Mouse (Mus musculus): Measurements from ENCODE around the gene Gbp6. TPM values are rescaled to one million over a fixed set of nuclear protein-coding genes. Genes with fewer than 3 reads are reported as not detected.
"Not testable (repeated sequence)": the region's sequence is repeated elsewhere in the genome, so short reads cannot be mapped to it uniquely, and the experiment has no call there.

Gbp6 gene
- polyA plus RNA-seq, 1 experiment from 2014 or later: 0.24 TPM

DNA sequence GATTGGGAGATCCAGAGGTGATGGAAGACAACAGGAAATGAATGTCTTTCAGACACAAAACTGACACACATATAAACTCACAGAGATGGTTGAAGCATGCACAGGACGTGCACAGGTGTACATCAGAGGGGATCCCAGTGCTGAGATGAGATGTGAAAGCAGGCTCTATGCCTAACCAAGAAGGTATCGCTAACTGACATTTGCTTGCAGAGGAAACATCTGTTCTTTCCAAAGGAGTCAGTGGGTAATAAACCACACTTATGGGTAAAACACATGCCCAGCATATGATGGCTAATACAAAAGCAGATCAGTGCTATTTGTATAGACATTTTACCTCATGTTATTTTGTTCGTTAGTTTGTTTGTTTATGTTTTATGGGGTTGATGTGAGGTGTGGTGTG lies 32.8 kb downstream of the Gbp6 start:
- H3K27ac ChIP-seq (replicated peaks); H3K27me3 ChIP-seq (replicated peaks; ENCODE audit: low read depth, poor library complexity, severe bottlenecking); H3K9me3 ChIP-seq; H3K4me3 ChIP-seq; H3K4me1 ChIP-seq; DNase-seq (ENCODE audit: low spot score); H3K36me3 ChIP-seq (replicated peaks): not testable (repeated sequence)
- 100% methylated on average over 1 of the region's 3 CpGs for WGBS

DNA sequence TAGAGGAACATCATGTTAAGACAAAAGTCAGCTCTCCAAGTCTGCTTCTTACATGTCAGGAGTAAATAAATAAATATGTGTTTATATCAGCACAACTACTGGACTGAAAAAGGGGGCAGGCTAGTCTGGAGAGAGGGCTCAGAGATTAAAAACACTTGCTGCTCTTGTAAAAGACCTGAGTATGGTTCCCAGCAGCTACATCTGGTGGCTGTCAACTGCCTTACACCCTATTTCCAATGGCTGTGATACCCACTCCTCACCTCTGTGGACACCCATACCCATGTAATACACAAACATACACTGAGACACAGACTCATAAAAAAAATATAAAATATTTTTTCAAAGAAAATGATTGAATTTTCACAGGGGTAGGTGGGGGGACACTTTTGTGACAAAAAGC lies 41.0 kb downstream of the Gbp6 start:
- Histone ChIP-seq H3K27ac (replicated peaks) (no peak overlapping the region), H3K4me3 (no peak overlapping the region), H3K27me3 (replicated peaks; ENCODE audit: low read depth, poor library complexity, severe bottlenecking) (no peaks in the 10 kb centered on the region), H3K9me3 (no peaks in the 10 kb centered on the region), H3K36me3 (replicated peaks) (no peaks in the 10 kb centered on the region), H3K4me1 (no peaks in the 10 kb centered on the region)
- DNase-seq (ENCODE audit: low spot score): no peak

DNA sequence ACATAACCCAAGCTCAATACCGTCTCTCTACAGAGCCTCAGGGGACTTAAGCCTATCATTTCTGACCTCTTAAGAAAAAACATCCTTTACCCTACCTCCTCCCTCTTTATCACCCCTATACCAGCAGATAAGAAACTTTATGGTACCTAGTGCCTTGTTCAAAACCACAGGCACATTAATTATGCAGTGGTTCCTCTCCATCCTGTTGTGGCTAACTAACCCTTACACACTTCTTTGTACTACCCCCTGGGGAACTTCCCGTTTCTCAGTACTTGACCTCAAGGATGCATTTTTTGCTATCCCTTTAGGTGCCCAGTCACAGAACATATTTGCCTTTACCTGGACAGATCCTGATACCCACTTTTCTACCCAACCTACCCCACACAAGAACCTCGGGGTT lies 48.8 kb downstream of the Gbp6 start:
- not testable (repeated sequence) for H3K9me3 ChIP-seq; H3K4me3 ChIP-seq; H3K36me3 ChIP-seq (replicated peaks); H3K27me3 ChIP-seq (replicated peaks; ENCODE audit: low read depth, poor library complexity, severe bottlenecking); DNase-seq (ENCODE audit: low spot score); H3K4me1 ChIP-seq; H3K27ac ChIP-seq (replicated peaks)
- WGBS: 81% methylated on average over 3 of the region's 3 CpGs

- H3K9me3 ChIP-seq; H3K36me3 ChIP-seq (replicated peaks); H3K4me1 ChIP-seq; H3K27ac ChIP-seq (replicated peaks); DNase-seq (ENCODE audit: low spot score); H3K27me3 ChIP-seq (replicated peaks; ENCODE audit: low read depth, poor library complexity, severe bottlenecking); H3K4me3 ChIP-seq: not testable (repeated sequence)
- 83% methylated on average over 5 of the region's 5 CpGs for WGBS
Measured at GRCm38 (mm10) chr5:105240982-105241381, 52.5 kb downstream of the Gbp6 start.

DNA sequence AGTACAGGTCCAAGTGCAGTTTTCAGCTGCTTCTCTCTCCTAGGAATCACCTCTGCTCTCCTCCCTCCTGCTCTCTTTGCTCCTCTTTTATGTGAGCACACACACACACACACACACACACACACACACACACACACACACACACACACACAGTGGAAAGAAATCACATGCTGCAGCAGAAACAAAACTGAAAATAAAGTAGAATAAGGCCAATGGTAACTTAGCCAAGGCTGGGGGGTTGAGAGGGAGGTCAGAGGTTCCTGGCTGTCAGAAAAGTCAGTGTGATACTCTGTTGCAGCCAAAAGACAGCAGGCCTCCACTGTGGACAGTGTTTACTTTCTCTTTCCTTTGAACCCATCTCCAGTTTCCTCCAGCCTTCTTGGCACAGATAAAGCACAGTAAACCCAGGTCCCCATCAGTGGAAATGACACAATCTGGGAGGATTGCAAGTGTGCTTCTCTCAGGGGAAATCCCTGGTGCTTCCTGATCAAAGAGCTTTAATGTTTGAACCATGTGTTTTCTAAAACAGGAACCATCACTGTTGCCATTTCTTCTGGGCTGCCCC lies 53.9 kb downstream of the Gbp6 start, which contains the start of gene Gbp10:
Gene Gbp10 (minus strand): TSS at position 51 of the 565 bp plus-strand sequence.
- not testable (repeated sequence) for H3K27me3 ChIP-seq (replicated peaks; ENCODE audit: low read depth, poor library complexity, severe bottlenecking); H3K4me1 ChIP-seq; H3K36me3 ChIP-seq (replicated peaks); H3K27ac ChIP-seq (replicated peaks); DNase-seq (ENCODE audit: low spot score); H3K4me3 ChIP-seq; H3K9me3 ChIP-seq

DNA sequence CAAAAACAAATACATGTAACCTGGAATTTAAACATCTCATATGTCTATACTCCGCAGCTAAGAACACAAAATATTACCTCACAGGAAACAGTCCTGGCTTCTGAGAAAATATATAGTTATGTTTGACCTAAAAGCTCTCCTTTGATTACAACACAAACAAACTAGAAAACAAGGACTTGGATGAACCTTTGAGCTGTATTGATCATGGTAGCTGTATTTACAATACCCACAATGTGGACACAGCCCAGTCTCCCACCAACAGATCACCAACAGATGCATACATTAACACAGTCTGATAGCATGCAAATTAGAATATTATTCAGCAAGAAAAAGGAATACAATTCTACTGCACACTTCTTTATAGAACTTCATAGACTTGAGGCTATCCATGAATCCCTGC lies 55.1 kb downstream of the Gbp6 start:
- H3K4me1 ChIP-seq; H3K36me3 ChIP-seq (replicated peaks); H3K27me3 ChIP-seq (replicated peaks; ENCODE audit: low read depth, poor library complexity, severe bottlenecking); H3K27ac ChIP-seq (replicated peaks); H3K9me3 ChIP-seq; H3K4me3 ChIP-seq; DNase-seq (ENCODE audit: low spot score): not testable (repeated sequence)
- WGBS: 81% methylated on average over 1 of the region's 1 CpGs

DNA sequence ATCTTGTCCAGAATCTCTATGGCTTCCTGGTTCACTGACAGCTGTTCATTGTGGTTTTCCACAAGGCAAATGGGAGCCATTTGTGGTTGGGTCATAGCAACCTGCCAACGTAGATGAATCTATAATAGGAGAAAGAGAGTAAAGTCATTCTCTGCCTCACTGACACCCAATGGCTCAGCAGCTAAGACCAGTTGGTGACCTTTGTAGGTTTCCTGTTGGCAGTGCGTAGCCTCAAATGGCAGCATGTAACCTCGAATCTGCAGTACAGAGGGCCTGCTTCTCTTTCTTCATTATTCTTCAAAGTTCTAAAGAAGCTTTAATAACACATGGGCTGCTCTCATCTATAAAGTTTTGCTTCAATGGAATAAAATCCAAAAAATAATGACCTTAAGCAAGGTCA lies 57.5 kb downstream of the Gbp6 start:
- not testable (repeated sequence) for H3K4me1 ChIP-seq; H3K4me3 ChIP-seq; H3K9me3 ChIP-seq; DNase-seq (ENCODE audit: low spot score); H3K36me3 ChIP-seq (replicated peaks); H3K27me3 ChIP-seq (replicated peaks; ENCODE audit: low read depth, poor library complexity, severe bottlenecking); H3K27ac ChIP-seq (replicated peaks)
- WGBS: 83% methylated on average over 3 of the region's 3 CpGs

Other genes with a start within 250 kb of the Gbp6 start
- gene Gbp9, start 154.2 kb downstream of the Gbp6 start, polyA plus RNA-seq (2016; fragmentation: Nextera tagmentation; extraction: Ambion mirVana): 0.77 and 0.85 TPM in 2 replicates
- 0.29 and 0.70 TPM in 2 replicates for gene Gbp8, start 154.2 kb downstream of the Gbp6 start, polyA plus RNA-seq (2016; fragmentation: Nextera tagmentation; extraction: Ambion mirVana)
- gene Gbp4, start 154.1 kb downstream of the Gbp6 start, polyA plus RNA-seq (2016; fragmentation: Nextera tagmentation; extraction: Ambion mirVana): 0.21 and 0.40 TPM in 2 replicates
- gene Gbp10, start 54.2 kb downstream of the Gbp6 start, polyA plus RNA-seq (2016; fragmentation: Nextera tagmentation; extraction: Ambion mirVana): 0.10 and 0.30 TPM in 2 replicates
- not detected in 2 replicates for gene Gm43302, start within 50 bp of the Gbp6 start, polyA plus RNA-seq (2016; fragmentation: Nextera tagmentation; extraction: Ambion mirVana)
- gene Lrrc8b, start 122.1 kb upstream of the Gbp6 start, polyA plus RNA-seq (2016; fragmentation: Nextera tagmentation; extraction: Ambion mirVana): 6.1 and 6.4 TPM in 2 replicates
- 10.8 and 12.6 TPM in 2 replicates for gene Lrrc8c, start 225.7 kb upstream of the Gbp6 start, polyA plus RNA-seq (2016; fragmentation: Nextera tagmentation; extraction: Ambion mirVana)